ENCODE assay signal across 8 mouse cellular contexts in genomic region chr15:78927788-78928457, GRCm38 (mm10). TPM values are rescaled to one million over a fixed set of nuclear protein-coding genes. Genes with fewer than 3 reads are reported as not detected.
DNase-seq lines count a peak whose midpoint lies in the region; ATAC-seq lines count a peak whose summit lies in the region.

No protein-coding gene starts in this region.

- H3K27me3 ChIP-seq in forebrain, embryonic 15.5 days: no peaks in the 10 kb centered on the region
- H3K27me3 ChIP-seq in limb, embryonic 10.5 days (ENCODE audit: low read depth, poor library complexity, severe bottlenecking): no peaks in the 10 kb centered on the region
- H3K27me3 ChIP-seq in midbrain, embryonic 10.5 days (ENCODE audit: low read depth, poor library complexity, severe bottlenecking): peaks cover 39% of the 10 kb centered on the region

- peaks cover 27% of the 10 kb centered on the region for H3K4me1 ChIP-seq in forebrain, embryonic 15.5 days
- peaks cover 52% of the 10 kb centered on the region for H3K4me1 ChIP-seq in limb, embryonic 10.5 days
- peaks cover 51% of the 10 kb centered on the region for H3K4me1 ChIP-seq in midbrain, embryonic 10.5 days

- DNase-seq in CD4-positive helper T cell, adult 2 months (ENCODE audit: low read depth, low spot score): peak; percentile 94
- peak; percentile 89 for DNase-seq in adrenal gland, adult 2 months
- peak; percentile 93 for DNase-seq in limb, embryonic 10.5 days (ENCODE audit: low spot score)
- peak; percentile 82 for DNase-seq in midbrain, embryonic 10.5 days (ENCODE audit: low spot score)
- DNase-seq in right cerebral cortex, postnatal 4 days: peak; percentile 46
- no peak for DNase-seq in c-Kit-positive CD71-positive TER-119-positive erythroid progenitor cells, embryonic 14.5 days (ENCODE audit: low spot score)

- no peaks in the 10 kb centered on the region for H3K36me3 ChIP-seq in forebrain, embryonic 15.5 days
- peaks cover 21% of the 10 kb centered on the region for H3K36me3 ChIP-seq in limb, embryonic 10.5 days
- H3K36me3 ChIP-seq in midbrain, embryonic 10.5 days: no peaks in the 10 kb centered on the region; the same call in 1 of the 2 replicates

- ATAC-seq in forebrain, embryonic 15.5 days (replicated peaks): 0 out of 2 replicates have a peak, but pooled peaks have one; percentile 30
- peak; percentile 78 for ATAC-seq in hematopoietic stem cell, adult 5-6 weeks (replicated peaks in 1 of 2; ENCODE audit: insufficient read depth in 1 of 2, low FRiP score in 2 of 2, low TSS enrichment in 1 of 2, low read depth in 1 of 2, poor library complexity in 2 of 2, severe bottlenecking in 2 of 2)

- WGBS in forebrain, embryonic 15.5 days: under 1% methylated on average over 34 of the region's 35 CpGs
- WGBS in limb, embryonic 10.5 days: under 1% methylated on average over 33 of the region's 35 CpGs
- under 1% methylated on average over 35 of the region's 35 CpGs for WGBS in midbrain, embryonic 10.5 days

- peak overlapping the region; percentile 32 for H3K4me3 ChIP-seq in forebrain, embryonic 15.5 days
- peak overlapping the region; percentile 56 for H3K4me3 ChIP-seq in limb, embryonic 10.5 days
- H3K4me3 ChIP-seq in midbrain, embryonic 10.5 days: peak overlapping the region; percentile 51

- peak overlapping the region; percentile 58 for H3K4me2 ChIP-seq in forebrain, embryonic 15.5 days (replicated peaks)

- no peaks in the 10 kb centered on the region for H3K9me3 ChIP-seq in forebrain, embryonic 15.5 days
- no peaks in the 10 kb centered on the region for H3K9me3 ChIP-seq in limb, embryonic 10.5 days (replicated peaks)
- no peaks in the 10 kb centered on the region for H3K9me3 ChIP-seq in midbrain, embryonic 10.5 days (replicated peaks)

- H3K9ac ChIP-seq in forebrain, embryonic 15.5 days (replicated peaks): peak overlapping the region; percentile 35

- H3K27ac ChIP-seq in forebrain, embryonic 15.5 days (replicated peaks): peak overlapping the region; percentile 2; the same call in 1 of the 2 replicates
- peak overlapping the region; percentile 92 for H3K27ac ChIP-seq in limb, embryonic 10.5 days
- peak overlapping the region; percentile 84 for H3K27ac ChIP-seq in midbrain, embryonic 10.5 days (replicated peaks)

RNA-seq across cellular contexts. Expression of gene Lgals1, which starts 1.4 kb away (rescaled TPM):
- total RNA-seq in adrenal gland, adult 2 months (2021): 100 to 1,000 TPM; 386 to 613 TPM
- polyA plus RNA-seq in adrenal gland, adult 2 months (2012; rRNA removed): 341 and 382 TPM in 2 replicates
- 61.7 and 66.5 TPM in 2 replicates for polyA plus RNA-seq in forebrain, embryonic 15.5 days (2015; fragmentation: Nextera tagmentation; extraction: Ambion mirVana)
- total RNA-seq in hematopoietic stem cell, adult 5-6 weeks (2017): 77.1 and 108 TPM in 2 replicates
- 292 and 458 TPM in 2 replicates for polyA plus RNA-seq in limb, embryonic 10.5 days (2016; fragmentation: Nextera tagmentation; extraction: Ambion mirVana)
- 341 and 392 TPM in 2 replicates for polyA plus RNA-seq in midbrain, embryonic 10.5 days (2016; fragmentation: Nextera tagmentation; extraction: Ambion mirVana)

RNA-seq across cellular contexts. Expression of gene Nol12, which starts 6.8 kb away (rescaled TPM):
- total RNA-seq in adrenal gland, adult 2 months (2021): 10 to 100 TPM; 42.0 to 57.2 TPM
- 21.3 and 22.5 TPM in 2 replicates for polyA plus RNA-seq in adrenal gland, adult 2 months (2012; rRNA removed)
- 57.4 and 59.3 TPM in 2 replicates for polyA plus RNA-seq in forebrain, embryonic 15.5 days (2015; fragmentation: Nextera tagmentation; extraction: Ambion mirVana)
- total RNA-seq in hematopoietic stem cell, adult 5-6 weeks (2017): 23.7 and 37.5 TPM in 2 replicates
- 70.6 and 84.9 TPM in 2 replicates for polyA plus RNA-seq in limb, embryonic 10.5 days (2016; fragmentation: Nextera tagmentation; extraction: Ambion mirVana)
- 62.7 and 71.2 TPM in 2 replicates for polyA plus RNA-seq in midbrain, embryonic 10.5 days (2016; fragmentation: Nextera tagmentation; extraction: Ambion mirVana)

RNA-seq across cellular contexts. Expression of gene Pdxp, which starts 14.2 kb away (rescaled TPM):
- 1 to 10 TPM; 2.4 to 5.7 TPM for total RNA-seq in adrenal gland, adult 2 months (2021)
- 18.8 and 30.1 TPM in 2 replicates for polyA plus RNA-seq in adrenal gland, adult 2 months (2012; rRNA removed)
- polyA plus RNA-seq in forebrain, embryonic 15.5 days (2015; fragmentation: Nextera tagmentation; extraction: Ambion mirVana): 99.5 and 101 TPM in 2 replicates
- total RNA-seq in hematopoietic stem cell, adult 5-6 weeks (2017): 7.7 and 8.4 TPM in 2 replicates
- polyA plus RNA-seq in limb, embryonic 10.5 days (2016; fragmentation: Nextera tagmentation; extraction: Ambion mirVana): 37.1 and 40.8 TPM in 2 replicates
- polyA plus RNA-seq in midbrain, embryonic 10.5 days (2016; fragmentation: Nextera tagmentation; extraction: Ambion mirVana): 27.3 and 29.8 TPM in 2 replicates

RNA-seq across cellular contexts. Expression of gene Triobp, which starts 19.6 kb away (rescaled TPM):
- total RNA-seq in adrenal gland, adult 2 months (2021): 100 to 1,000 TPM in 1 of 2 experiments, 10 to 100 TPM in 1; 93.7 to 129 TPM
- 101 and 134 TPM in 2 replicates for polyA plus RNA-seq in adrenal gland, adult 2 months (2012; rRNA removed)
- 43.3 and 49.9 TPM in 2 replicates for polyA plus RNA-seq in forebrain, embryonic 15.5 days (2015; fragmentation: Nextera tagmentation; extraction: Ambion mirVana)
- total RNA-seq in hematopoietic stem cell, adult 5-6 weeks (2017): 28.3 and 39.2 TPM in 2 replicates
- 47.9 and 54.6 TPM in 2 replicates for polyA plus RNA-seq in limb, embryonic 10.5 days (2016; fragmentation: Nextera tagmentation; extraction: Ambion mirVana)
- polyA plus RNA-seq in midbrain, embryonic 10.5 days (2016; fragmentation: Nextera tagmentation; extraction: Ambion mirVana): 39.7 and 39.8 TPM in 2 replicates

RNA-seq across cellular contexts. Expression of gene Sh3bp1, which starts 28.4 kb away (rescaled TPM):
- total RNA-seq in adrenal gland, adult 2 months (2021): 10 to 100 TPM in 1 of 2 experiments, 1 to 10 TPM in 1; 4.6 to 11.0 TPM
- polyA plus RNA-seq in adrenal gland, adult 2 months (2012; rRNA removed): 54.1 and 60.0 TPM in 2 replicates
- 3.6 and 5.9 TPM in 2 replicates for polyA plus RNA-seq in forebrain, embryonic 15.5 days (2015; fragmentation: Nextera tagmentation; extraction: Ambion mirVana)
- total RNA-seq in hematopoietic stem cell, adult 5-6 weeks (2017): 19.9 and 27.4 TPM in 2 replicates
- polyA plus RNA-seq in limb, embryonic 10.5 days (2016; fragmentation: Nextera tagmentation; extraction: Ambion mirVana): 51.1 and 51.2 TPM in 2 replicates
- 16.5 and 18.7 TPM in 2 replicates for polyA plus RNA-seq in midbrain, embryonic 10.5 days (2016; fragmentation: Nextera tagmentation; extraction: Ambion mirVana)

Comparison
In these comparisons a context has a peak if more than half of its experiments do, and no peak if none do; other contexts are left out.
1. H3K27ac ChIP-seq: peak in every context shown above with its lines; median percentile 92 in limb, embryonic 10.5 days; 84 in midbrain, embryonic 10.5 days; 2 in forebrain, embryonic 15.5 days.